Mouse (Mus musculus) large intestine, adult 2 months (tissue): ENCODE data around the gene Ipp. TPM values are rescaled to one million over a fixed set of nuclear protein-coding genes. Genes with fewer than 3 reads are reported as not detected.

Source experiments
- DNase-seq: peaks from one replicate; pipeline ENCODE4 v3.0.0-alpha.2; 2012; ENCODE audit warnings: low read depth, low spot score
- WGBS: fragments of 180-500 bp; shearing (Covaris S2); methylation state at CpG from one replicate; pipeline ENCODE4 v1.1.7; 2018; 5-methylcytosine and 5-hydroxymethylcytosine counted together
- polyA plus RNA-seq: library from polyadenylated mRNA; depleted of rRNA; stranded (reverse); fragments of >200 nt; gene quantifications from 2 replicates; pipeline ENCODE4 v1.2.3, GENCODE M21; 2012; rRNA removed

Gene Ipp
- polyA plus RNA-seq, 1 experiment = 2.0 TPM

DNA sequence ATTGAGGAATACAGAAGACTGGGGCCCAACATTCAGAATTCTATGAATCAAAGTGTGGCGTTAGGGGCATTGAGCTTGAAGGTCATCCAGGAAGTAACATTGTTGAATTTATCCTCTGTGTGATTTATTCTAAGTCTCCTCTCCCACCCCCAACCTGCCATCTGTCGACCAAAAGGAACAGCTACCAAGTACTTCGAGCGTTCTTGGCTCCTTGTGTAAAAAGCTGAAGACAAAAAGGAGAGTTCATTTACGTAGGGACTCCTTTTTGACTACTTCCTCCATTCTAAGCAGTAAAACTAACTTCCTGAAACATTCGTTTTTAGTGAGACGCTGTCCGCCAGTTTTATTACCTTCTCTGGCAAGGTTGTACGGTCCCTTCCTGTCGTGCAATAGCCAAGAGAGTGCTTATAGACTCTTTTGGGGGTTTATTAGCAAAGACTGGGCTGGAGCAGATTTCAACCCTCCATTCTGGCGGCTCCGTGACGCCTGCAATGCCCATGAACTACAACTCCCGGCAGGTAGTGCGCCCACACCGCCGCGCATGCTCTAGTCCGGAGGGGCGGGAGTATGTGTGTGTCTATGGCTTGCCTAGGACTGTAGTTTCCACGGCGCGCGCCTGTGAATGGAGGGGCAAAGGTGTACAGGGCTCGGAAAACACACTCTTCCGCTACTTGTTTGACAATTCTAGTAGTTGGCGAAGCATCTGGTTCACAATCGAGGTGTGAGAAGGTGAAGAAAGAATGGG is 49.4 kb downstream of the Ipp start:
- peak; percentile 85 for DNase-seq
- under 1% methylated on average over 28 of the region's 28 CpGs for WGBS

DNA sequence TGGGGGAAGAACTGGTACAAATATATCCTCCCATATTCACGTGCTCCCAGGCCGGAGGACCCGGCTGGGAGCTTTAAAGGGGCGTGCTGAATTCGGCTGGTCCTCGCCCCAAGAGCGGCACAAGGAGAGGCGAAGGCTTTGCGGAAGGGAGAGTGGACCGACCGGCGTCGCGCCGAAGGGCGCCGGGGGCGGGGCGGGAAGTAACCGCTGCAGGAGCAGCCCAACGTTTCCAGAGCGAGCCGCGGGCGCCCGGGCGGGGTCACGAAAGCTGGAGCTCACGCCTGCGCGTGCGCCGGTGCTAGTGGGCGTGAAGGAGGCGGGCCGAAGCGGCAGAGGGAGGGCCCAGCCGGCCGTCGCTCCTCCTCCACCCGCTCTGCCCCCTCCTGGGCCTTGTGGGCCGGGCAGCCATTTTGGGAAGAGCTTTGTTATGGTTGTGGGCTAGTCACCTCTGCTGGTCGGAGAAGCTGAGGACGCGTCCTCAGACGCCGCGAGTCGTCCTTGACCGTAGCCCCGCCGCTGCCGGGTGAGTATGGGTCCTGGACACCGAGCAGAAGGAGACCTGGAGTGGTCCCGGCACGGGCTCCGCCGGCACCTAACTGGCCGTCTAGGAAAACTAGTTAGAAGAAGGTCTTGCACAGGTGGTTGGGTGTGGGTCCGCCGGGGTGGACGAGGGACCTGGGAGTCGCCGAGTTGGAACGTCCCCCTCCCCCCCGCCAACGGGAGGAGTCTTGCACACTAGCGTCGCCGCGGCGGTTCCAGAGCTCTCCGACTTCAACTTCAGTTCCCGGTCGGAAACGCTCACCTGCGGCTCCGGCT is 50.2 kb downstream of the Ipp start, which contains the start of gene Gpbp1l1:
Gene Gpbp1l1 (plus strand): TSS at position 353 of the 816 bp plus-strand sequence.
- under 1% methylated on average over 78 of the region's 78 CpGs for WGBS
- DNase-seq = peak; percentile 86

DNA sequence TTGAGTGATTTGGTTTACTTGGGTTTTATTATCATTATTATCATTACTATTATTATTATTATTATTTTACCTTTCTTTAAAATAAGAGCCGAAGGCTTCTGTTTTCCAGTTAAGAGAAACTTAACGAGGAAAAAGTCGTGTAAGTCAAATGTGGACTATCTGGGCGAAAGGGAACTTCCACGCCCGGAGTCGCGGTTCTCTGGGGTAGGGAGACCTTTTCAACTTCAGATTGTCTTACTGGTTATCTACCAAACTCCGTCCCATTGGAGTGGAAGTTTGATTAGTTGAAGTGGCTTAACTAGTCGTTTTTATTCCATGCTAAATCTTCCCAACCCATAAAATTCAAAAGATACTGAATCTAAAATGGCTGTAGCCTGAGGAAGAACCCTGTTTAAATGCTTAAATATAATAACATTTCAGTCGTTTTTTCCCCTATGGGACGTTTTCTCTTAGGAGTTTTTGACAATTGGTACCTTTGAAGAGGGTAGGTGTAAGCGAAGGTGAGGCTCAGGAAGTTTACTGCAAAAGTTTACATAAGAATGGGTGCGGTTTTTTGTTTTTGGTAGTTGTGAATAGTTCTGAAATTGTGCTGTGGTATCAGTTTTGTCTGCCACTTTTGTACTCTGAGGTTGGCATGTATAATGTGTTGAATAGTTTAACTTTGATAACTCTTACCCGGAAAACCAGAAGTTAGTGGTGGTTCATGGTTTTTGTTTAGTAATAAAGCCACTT is 51.0 kb downstream of the Ipp start:
- WGBS = under 1% methylated on average over 15 of the region's 15 CpGs
- DNase-seq = no peak

Other genes starting within 250 kb of the Ipp start
- gene Mast2, start 43.4 kb upstream of the Ipp start, polyA plus RNA-seq = 65.4 and 117 TPM in 2 replicates
- 5.4 and 5.6 TPM in 2 replicates for gene Tmem69, start 48.4 kb downstream of the Ipp start, polyA plus RNA-seq
- 69.3 and 74.4 TPM in 2 replicates for gene Gpbp1l1, start 50.1 kb downstream of the Ipp start, polyA plus RNA-seq
- 6.1 and 8.2 TPM in 2 replicates for gene Ccdc17, start 89.1 kb downstream of the Ipp start, polyA plus RNA-seq
- 5.4 and 6.0 TPM in 2 replicates for gene Nasp, start 120.4 kb downstream of the Ipp start, polyA plus RNA-seq
- 937 and 1,000 TPM in 2 replicates for gene Akr1a1, start 144.1 kb downstream of the Ipp start, polyA plus RNA-seq
- 346 and 395 TPM in 2 replicates for gene Prdx1, start 178.0 kb downstream of the Ipp start, polyA plus RNA-seq
- gene Mmachc, start 200.9 kb downstream of the Ipp start, polyA plus RNA-seq = 9.1 and 9.3 TPM in 2 replicates
- gene Ccdc163, start 201.0 kb downstream of the Ipp start, polyA plus RNA-seq = 19.4 and 23.9 TPM in 2 replicates
- 14.6 and 21.5 TPM in 2 replicates for gene Tesk2, start 213.4 kb downstream of the Ipp start, polyA plus RNA-seq